Mouse (Mus musculus) CH12.LX (cell line): ENCODE results near the gene 4931428L18Rik. TPM values are rescaled to one million over a fixed set of nuclear protein-coding genes. Genes with fewer than 3 reads are reported as not detected.
A peak's percentile ranks its signal among the peaks of the same experiment; 100 is the strongest.

ENCODE experiments used
- DNase-seq: peaks from one replicate; pipeline ENCODE4 v3.0.0-alpha.2; 2013; ENCODE audit errors: extremely low read depth
- H3K27ac ChIP-seq: 2 replicates; pipeline ENCODE4 v1.5.1; 2012; ENCODE audit warnings: low read depth, mild to moderate bottlenecking, control low read depth, moderate library complexity; ENCODE audit not compliant: insufficient read depth
- H3K27me3 ChIP-seq: replicated peaks from 2 replicates; pipeline ENCODE3; 2012; ENCODE audit warnings: inconsistent platforms
- H3K36me3 ChIP-seq, 2 experiments: replicated peaks in 1 of 2; 2 replicates each; pipeline versions ENCODE3 to v1.6.1; 2012; ENCODE audit warnings: inconsistent platforms in 1 of 2, low read length in 1 of 2, mild to moderate bottlenecking in 1 of 2, mixed read lengths in 1 of 2, moderate library complexity in 1 of 2; ENCODE audit not compliant: control insufficient read depth in 1 of 2, insufficient read depth in 1 of 2
- H3K4me1 ChIP-seq, 2 experiments: 2 replicates each; pipeline ENCODE4 v1.6.1; 2012; ENCODE audit warnings: inconsistent platforms in 1 of 2, moderate library complexity in 1 of 2; ENCODE audit not compliant: insufficient read depth in 2 of 2, control insufficient read depth in 1 of 2
- H3K4me2 ChIP-seq: 2 replicates; pipeline ENCODE4 v1.6.1; 2012; ENCODE audit warnings: low read depth, mild to moderate bottlenecking, control low read depth; ENCODE audit not compliant: poor library complexity, insufficient read depth, severe bottlenecking
- H3K4me3 ChIP-seq, 3 experiments: fragments of 150-350 bp in 1 of 3; sonication (generic) in 1 of 3; replicated peaks in 1 of 3; 2 replicates each; pipeline versions ENCODE3 to v1.5.1; 2011 to 2012; ENCODE audit warnings: low read depth in 2 of 3, low read length in 2 of 3, mild to moderate bottlenecking in 2 of 3, moderate library complexity in 2 of 3, control low read depth in 1 of 3, improper control_type of control experiment in 1 of 3, inconsistent platforms in 1 of 3, mixed read lengths in 1 of 3; ENCODE audit not compliant: poor library complexity in 1 of 3
- H3K79me2 ChIP-seq: replicated peaks from 2 replicates; pipeline ENCODE4 v1.6.1; 2012; ENCODE audit warnings: mild to moderate bottlenecking, moderate library complexity; ENCODE audit not compliant: control insufficient read depth, poor library complexity, insufficient read depth, severe bottlenecking; ENCODE audit errors: extremely low read depth
- H3K9ac ChIP-seq: 2 replicates; pipeline ENCODE4 v1.6.1; 2012; ENCODE audit warnings: low read depth, mild to moderate bottlenecking, control low read depth, moderate library complexity; ENCODE audit not compliant: insufficient read depth
- H3K9me3 ChIP-seq: replicated peaks from 2 replicates; pipeline ENCODE3; 2012; ENCODE audit warnings: low read length, inconsistent platforms, mixed read lengths
- BHLHE40 ChIP-seq: IDR thresholded peaks from 2 replicates; pipeline ENCODE4 v1.6.1; 2011; ENCODE audit warnings: mild to moderate bottlenecking, low read depth, low read length, improper control_type of control experiment
- CHD2 ChIP-seq: IDR thresholded peaks from 2 replicates; pipeline ENCODE4 v1.6.1; 2011; ENCODE audit warnings: low read length, improper control_type of control experiment
- CTCF ChIP-seq, 2 experiments: IDR thresholded peaks in 1 of 2; conservative IDR thresholded peaks in 1 of 2; 2 replicates each; pipeline ENCODE4 v1.5.1; 2011 to 2012; ENCODE audit warnings: low read depth in 2 of 2, low read length in 2 of 2, improper control_type of control experiment in 1 of 2, inconsistent platforms in 1 of 2, mild to moderate bottlenecking in 1 of 2, moderate library complexity in 1 of 2
- E2F4 ChIP-seq: IDR thresholded peaks from 2 replicates; pipeline ENCODE4 v1.6.1; 2011; ENCODE audit warnings: low read depth, low read length, improper control_type of control experiment; ENCODE audit not compliant: insufficient replicate concordance
- ELF1 ChIP-seq: IDR thresholded peaks from 2 replicates; pipeline ENCODE4 v1.6.1; 2014; ENCODE audit warnings: low read depth, mild to moderate bottlenecking, inconsistent platforms, low read length, improper control_type of control experiment
- EP300 ChIP-seq: IDR thresholded peaks from 2 replicates; pipeline ENCODE4 v1.6.1; 2011; ENCODE audit warnings: low read length, improper control_type of control experiment
- ETS1 ChIP-seq: conservative IDR thresholded peaks from 2 replicates; pipeline ENCODE4 v1.6.1; 2012; ENCODE audit warnings: low read depth, mild to moderate bottlenecking, inconsistent platforms, low read length, improper control_type of control experiment, moderate library complexity
- GABPA ChIP-seq: IDR thresholded peaks from 2 replicates; pipeline ENCODE4 v1.6.1; 2012; ENCODE audit warnings: low read depth, low read length, improper control_type of control experiment, inconsistent platforms; ENCODE audit not compliant: insufficient replicate concordance
- HCFC1 ChIP-seq: IDR thresholded peaks from 2 replicates; pipeline ENCODE4 v1.6.1; 2012; ENCODE audit warnings: low read depth, mild to moderate bottlenecking, inconsistent platforms, low read length, improper control_type of control experiment
- IRF4 ChIP-seq: IDR thresholded peaks from 2 replicates; pipeline ENCODE4 v1.6.1; 2014; ENCODE audit warnings: low read depth, mild to moderate bottlenecking, inconsistent platforms, low read length, improper control_type of control experiment
- JUN ChIP-seq: IDR thresholded peaks from 2 replicates; pipeline ENCODE4 v1.6.1; 2011; ENCODE audit warnings: low read depth, mild to moderate bottlenecking, low read length, improper control_type of control experiment, moderate library complexity; ENCODE audit not compliant: insufficient read depth
- JUND ChIP-seq: conservative IDR thresholded peaks from 2 replicates; pipeline ENCODE4 v1.6.1; 2011; ENCODE audit warnings: low read depth, low read length, improper control_type of control experiment
- KAT2A ChIP-seq: IDR thresholded peaks from 2 replicates; pipeline ENCODE4 v1.6.1; 2012; ENCODE audit warnings: low read length, improper control_type of control experiment, inconsistent platforms; ENCODE audit not compliant: insufficient replicate concordance
- MAX ChIP-seq: IDR thresholded peaks from 2 replicates; pipeline ENCODE4 v1.6.1; 2011; ENCODE audit warnings: low read length, improper control_type of control experiment
- MAZ ChIP-seq: IDR thresholded peaks from 2 replicates; pipeline ENCODE4 v1.6.1; 2012; ENCODE audit warnings: low read depth, mild to moderate bottlenecking, inconsistent platforms, low read length, improper control_type of control experiment, moderate library complexity
- MYC ChIP-seq: IDR thresholded peaks from 2 replicates; pipeline ENCODE4 v1.6.1; 2011; ENCODE audit warnings: low read depth, mild to moderate bottlenecking, improper control_type of control experiment, low read length
- NELFE ChIP-seq: IDR thresholded peaks from 2 replicates; pipeline ENCODE4 v1.6.1; 2011; ENCODE audit warnings: low read depth, low read length, improper control_type of control experiment
- NRF1 ChIP-seq: IDR thresholded peaks from 2 replicates; pipeline ENCODE4 v1.6.1; 2014; ENCODE audit warnings: low read depth, mild to moderate bottlenecking, inconsistent platforms, low read length, improper control_type of control experiment, moderate library complexity
- POLR2A ChIP-seq: IDR thresholded peaks from 2 replicates; pipeline ENCODE4 v1.6.1; 2011; ENCODE audit warnings: low read depth, mild to moderate bottlenecking, improper control_type of control experiment, low read length
- POLR2AphosphoS2 ChIP-seq: IDR thresholded peaks from 2 replicates; pipeline ENCODE4 v1.6.1; 2011; ENCODE audit warnings: low read depth, low read length, improper control_type of control experiment
- RCOR1 ChIP-seq: conservative IDR thresholded peaks from 2 replicates; pipeline ENCODE4 v1.6.1; 2012; ENCODE audit warnings: low read depth, mild to moderate bottlenecking, inconsistent platforms, low read length, improper control_type of control experiment
- SIN3A ChIP-seq: IDR thresholded peaks from 2 replicates; pipeline ENCODE4 v1.6.1; 2012; ENCODE audit warnings: low read length, improper control_type of control experiment, inconsistent platforms
- SMC3 ChIP-seq: IDR thresholded peaks from 2 replicates; pipeline ENCODE4 v1.6.1; 2011; ENCODE audit warnings: low read depth, low read length, improper control_type of control experiment
- TBP ChIP-seq: conservative IDR thresholded peaks from 2 replicates; pipeline ENCODE4 v1.6.1; 2011; ENCODE audit warnings: low read depth, low read length, improper control_type of control experiment
- TCF12 ChIP-seq: IDR thresholded peaks from 2 replicates; pipeline ENCODE4 v1.6.1; 2014; ENCODE audit warnings: low read depth, mild to moderate bottlenecking, inconsistent platforms, low read length, improper control_type of control experiment
- USF1 ChIP-seq: IDR thresholded peaks from 2 replicates; pipeline ENCODE4 v1.6.1; 2014; ENCODE audit warnings: low read depth, mild to moderate bottlenecking, inconsistent platforms, low read length, improper control_type of control experiment
- USF2 ChIP-seq: conservative IDR thresholded peaks from 2 replicates; pipeline ENCODE4 v1.6.1; 2011; ENCODE audit warnings: low read depth, low read length, improper control_type of control experiment
- ZC3H11A ChIP-seq: IDR thresholded peaks from 2 replicates; pipeline ENCODE4 v1.6.1; 2012; ENCODE audit warnings: low read depth, mild to moderate bottlenecking, inconsistent platforms, low read length, improper control_type of control experiment
- ZMIZ1 ChIP-seq: IDR thresholded peaks from 2 replicates; pipeline ENCODE4 v1.6.1; 2012; ENCODE audit warnings: low read depth, mild to moderate bottlenecking, inconsistent platforms, low read length, improper control_type of control experiment
- dilution Hi-C: fragments of 300-500 bp; cut with MboI; formaldehyde crosslinking; loops from 2 replicates; pipeline ENCODE4 v1.14.3; 2020; ENCODE audit warnings: low sequenced_read_pairs; ENCODE audit not compliant: extremely low pct_unique_long_range_greater_than_20kb, extremely low pct_ligation_motif_present
- in situ Hi-C: fragments of 300-500 bp; cut with MboI; formaldehyde crosslinking; loops from 3 replicates; pipeline ENCODE4 v1.14.3; 2019; ENCODE audit warnings: low sequenced_read_pairs, low pct_ligation_motif_present, low pct_unique_long_range_greater_than_20kb, mixed read lengths
- polyA plus RNA-seq: library from polyadenylated mRNA; unstranded; fragments of >175 nt; gene quantifications from 2 replicates; pipeline ENCODE4 v1.2.1, GENCODE M21; 2012; ENCODE audit warnings: low read depth; ENCODE audit not compliant: insufficient read length
- total RNA-seq, 2 experiments: library from RNA; depleted of rRNA; stranded (reverse); fragments of 300-350 nt in 1 of 2; fragments of >200 nt in 1 of 2; gene quantifications; 2 replicates each; pipeline ENCODE4 v1.2.3; 2012 to 2014

Gene 4931428L18Rik
- total and polyA plus RNA-seq, 3 experiments, result 4.6 to 11.0 (median 9.3) TPM

- Histone ChIP-seq H3K36me3 (no peaks in the 10 kb centered on the region), H3K4me3 (no peak overlapping the region)
- dilution Hi-C loops, result no loop called here
Observed at GRCm38 (mm10) chr1:31260218-31260923, 37.9 kb upstream of the 4931428L18Rik start.

GRCm38 (mm10) chr1:31233319-31234036, 11.0 kb upstream of the 4931428L18Rik start:
- in situ Hi-C loops, result no loop called here
- Histone ChIP-seq H3K27ac (no peak overlapping the region), H3K79me2 (no peaks in the 10 kb centered on the region), H3K9ac (no peak overlapping the region), H3K4me2 (no peak overlapping the region; the same call in 1 of the 2 replicates), H3K4me1 (peaks cover 12 to 29% of the 10 kb centered on the region in 2 experiments), H3K27me3 (no peaks in the 10 kb centered on the region), H3K9me3 (no peaks in the 10 kb centered on the region), H3K36me3 (no peaks in the 10 kb centered on the region), H3K4me3 (no peak overlapping the region)
- dilution Hi-C loops, result no loop called here
- TF ChIP-seq ZMIZ1 (no peak), TBP (no peak), ZC3H11A (no peak), CHD2 (no peak; the same call in 1 of the 2 replicates), GABPA (no peak), MAX (no peak), SIN3A (no peak), USF1 (no peak), MYC (no peak), HCFC1 (no peak), ETS1 (peak; percentile 46; the same call in 1 of the 2 replicates), EP300 (peak; percentile 65), IRF4 (peak; percentile 13; the same call in 1 of the 2 replicates), CTCF (conservative IDR thresholded peaks at IDR 0.05 in 1 of 2, IDR thresholded peaks at IDR 0.05 in 1 of 2; ENCODE audit: low read depth in 2 of 2, low read length in 2 of 2) (no peak), E2F4 (no peak), SMC3 (no peak), MAZ (peak; percentile 17; the same call in 1 of the 2 replicates), ELF1 (no peak), BHLHE40 (0 out of 2 replicates have a peak, but pooled peaks have one; percentile 9), RCOR1 (no peak), POLR2AphosphoS2 (no peak), JUN (no peak), USF2 (no peak), JUND (no peak), KAT2A (no peak), TCF12 (0 out of 2 replicates have a peak, but pooled peaks have one; percentile 21)
- peak; percentile 76 for DNase-seq

More at GRCm38 (mm10) chr1:31260218-31260923, 37.9 kb upstream of the 4931428L18Rik start:
- Histone ChIP-seq H3K9ac (no peak overlapping the region), H3K27ac (no peak overlapping the region), H3K4me2 (no peak overlapping the region), H3K27me3 (no peaks in the 10 kb centered on the region), H3K9me3 (no peaks in the 10 kb centered on the region), H3K79me2 (no peaks in the 10 kb centered on the region), H3K4me1 (no peaks in the 10 kb centered on the region)
- in situ Hi-C loops, result no loop called here
- TF ChIP-seq NELFE (no peak), BHLHE40 (no peak), NRF1 (no peak), SMC3 (no peak), ZC3H11A (no peak), POLR2A (no peak)
- no peak for DNase-seq
